Mouse (Mus musculus) thymus, postnatal 14 days (tissue): ENCODE measurements around the gene Aff1.
A peak's percentile ranks its signal among the peaks of the same experiment; 100 is the strongest.

ENCODE experiments used
- DNase-seq: peaks from one replicate; pipeline ENCODE4 v3.0.0; 2021

Aff1 gene

GRCm38 (mm10) chr5:103848546-103848945 is 156.4 kb downstream of the Aff1 start:
- no peak for DNase-seq

GRCm38 (mm10) chr5:103852756-103853549 is 160.8 kb downstream of the Aff1 start:
- DNase-seq, result no peak

- no peak for DNase-seq
These were observed 162.1 kb downstream of the Aff1 start for GRCm38 (mm10) chr5:103854041-103854806.

GRCm38 (mm10) chr5:103854807-103855194 is 162.6 kb downstream of the Aff1 start:
- no peak for DNase-seq

- no peak for DNase-seq
These were observed 163.5 kb downstream of the Aff1 start for GRCm38 (mm10) chr5:103855483-103856211.

GRCm38 (mm10) chr5:103856286-103857009 is 164.3 kb downstream of the Aff1 start:
- peak; percentile 48 for DNase-seq

- no peak for DNase-seq
These were observed 165.0 kb downstream of the Aff1 start for GRCm38 (mm10) chr5:103857151-103857550.

GRCm38 (mm10) chr5:103860622-103861021 is 168.4 kb downstream of the Aff1 start:
- DNase-seq, result no peak

GRCm38 (mm10) chr5:103863759-103864158 is 171.6 kb downstream of the Aff1 start:
- DNase-seq, result no peak

- DNase-seq, result no peak
These were observed 197.6 kb downstream of the Aff1 start for GRCm38 (mm10) chr5:103889766-103890165.

GRCm38 (mm10) chr5:103898310-103898709 is 206.1 kb downstream of the Aff1 start:
- no peak for DNase-seq
